Mouse (Mus musculus): ENCODE data around the gene Kifc3. TPM values are rescaled to one million over a fixed set of nuclear protein-coding genes. Genes with fewer than 3 reads are reported as not detected.

Kifc3 gene
- polyA plus RNA-seq, 1 experiment from 2014 or later: 3.2 TPM

- WGBS (ENCODE audit: insufficient replicate concordance): 49% methylated on average over 7 of the region's 7 CpGs
- Histone ChIP-seq H3K27me3 (no peaks in the 10 kb centered on the region), H3K36me3 (no peaks in the 10 kb centered on the region), H3K27ac (no peak overlapping the region), H3K4me1 (replicated peaks) (no peaks in the 10 kb centered on the region), H3K9me3 (replicated peaks) (no peaks in the 10 kb centered on the region), H3K4me3 (replicated peaks) (no peak overlapping the region), H3K9ac (no peak overlapping the region), H3K4me2 (no peak overlapping the region)
- no peak for DNase-seq
- no peak for ATAC-seq (ENCODE audit: low read depth)
Measured at GRCm38 (mm10) chr8:95226251-95227150, 23.9 kb upstream of the Kifc3 start.

- H3K36me3 ChIP-seq: no peaks in the 10 kb centered on the region
- no peak overlapping the region for H3K27ac ChIP-seq
- 65% methylated on average over 5 of the region's 5 CpGs for WGBS (ENCODE audit: insufficient replicate concordance)
- H3K4me1 ChIP-seq (replicated peaks): no peaks in the 10 kb centered on the region
- H3K4me3 ChIP-seq (replicated peaks): no peak overlapping the region
- no peaks in the 10 kb centered on the region for H3K27me3 ChIP-seq
- DNase-seq (no peak), ATAC-seq (ENCODE audit: low read depth) (no peak)
- no peak overlapping the region for H3K4me2 ChIP-seq
- no peaks in the 10 kb centered on the region for H3K9me3 ChIP-seq (replicated peaks)
- no peak overlapping the region for H3K9ac ChIP-seq
Measured at GRCm38 (mm10) chr8:95223969-95224368, 21.4 kb upstream of the Kifc3 start.

GRCm38 (mm10) chr8:95221045-95221444 is 18.4 kb upstream of the Kifc3 start:
- Histone ChIP-seq H3K4me2 (no peak overlapping the region), H3K27ac (no peak overlapping the region), H3K4me3 (replicated peaks) (no peak overlapping the region), H3K4me1 (replicated peaks) (no peaks in the 10 kb centered on the region), H3K9me3 (replicated peaks) (no peaks in the 10 kb centered on the region), H3K27me3 (no peaks in the 10 kb centered on the region), H3K9ac (no peak overlapping the region), H3K36me3 (no peaks in the 10 kb centered on the region)
- ATAC-seq (ENCODE audit: low read depth) (no peak), DNase-seq (no peak)
- WGBS (ENCODE audit: insufficient replicate concordance): 19% methylated on average over 2 of the region's 2 CpGs

- Histone ChIP-seq H3K27me3 (no peaks in the 10 kb centered on the region), H3K4me3 (replicated peaks) (no peak overlapping the region), H3K4me2 (no peak overlapping the region), H3K9me3 (replicated peaks) (no peaks in the 10 kb centered on the region), H3K27ac (no peak overlapping the region), H3K36me3 (no peaks in the 10 kb centered on the region), H3K4me1 (replicated peaks) (no peaks in the 10 kb centered on the region), H3K9ac (no peak overlapping the region)
- DNase-seq: no peak
- WGBS (ENCODE audit: insufficient replicate concordance): 49% methylated on average over 7 of the region's 7 CpGs
- ATAC-seq (ENCODE audit: low read depth): no peak
Measured at GRCm38 (mm10) chr8:95220571-95220998, 18.0 kb upstream of the Kifc3 start.

GRCm38 (mm10) chr8:95219623-95220022 is 17.0 kb upstream of the Kifc3 start:
- WGBS (ENCODE audit: insufficient replicate concordance): 76% methylated on average over 8 of the region's 8 CpGs

GRCm38 (mm10) chr8:95215709-95216360 is 13.2 kb upstream of the Kifc3 start:
- no peaks in the 10 kb centered on the region for H3K27me3 ChIP-seq
- H3K4me3 ChIP-seq (replicated peaks): no peak overlapping the region
- no peaks in the 10 kb centered on the region for H3K4me1 ChIP-seq (replicated peaks)
- no peak for ATAC-seq (ENCODE audit: low read depth)
- no peaks in the 10 kb centered on the region for H3K9me3 ChIP-seq (replicated peaks)
- H3K27ac ChIP-seq: no peak overlapping the region
- H3K36me3 ChIP-seq: no peaks in the 10 kb centered on the region
- 64% methylated on average over 11 of the region's 11 CpGs for WGBS (ENCODE audit: insufficient replicate concordance)
- no peak overlapping the region for H3K9ac ChIP-seq
- H3K4me2 ChIP-seq: no peak overlapping the region
- DNase-seq: no peak

More at GRCm38 (mm10) chr8:95219623-95220022, 17.0 kb upstream of the Kifc3 start:
- H3K4me2 ChIP-seq: no peak overlapping the region
- H3K4me1 ChIP-seq (replicated peaks): no peaks in the 10 kb centered on the region
- no peak overlapping the region for H3K27ac ChIP-seq
- DNase-seq: no peak
- no peaks in the 10 kb centered on the region for H3K27me3 ChIP-seq
- no peak for ATAC-seq (ENCODE audit: low read depth)
- H3K9ac ChIP-seq: no peak overlapping the region
- no peak overlapping the region for H3K4me3 ChIP-seq (replicated peaks)
- H3K36me3 ChIP-seq: no peaks in the 10 kb centered on the region
- no peaks in the 10 kb centered on the region for H3K9me3 ChIP-seq (replicated peaks)

- Histone ChIP-seq H3K9me3 (replicated peaks) (no peaks in the 10 kb centered on the region), H3K4me2 (no peak overlapping the region), H3K27me3 (no peaks in the 10 kb centered on the region), H3K36me3 (no peaks in the 10 kb centered on the region), H3K9ac (no peak overlapping the region), H3K4me3 (replicated peaks) (no peak overlapping the region), H3K4me1 (replicated peaks) (no peaks in the 10 kb centered on the region), H3K27ac (no peak overlapping the region)
- ATAC-seq (ENCODE audit: low read depth) (no peak), DNase-seq (no peak)
- WGBS (ENCODE audit: insufficient replicate concordance): 52% methylated on average over 11 of the region's 11 CpGs
Measured at GRCm38 (mm10) chr8:95209924-95210323, 7.3 kb upstream of the Kifc3 start.

GRCm38 (mm10) chr8:95205946-95206345 is 3.3 kb upstream of the Kifc3 start:
- WGBS (ENCODE audit: insufficient replicate concordance): 46% methylated on average over 8 of the region's 8 CpGs
- Histone ChIP-seq H3K27me3 (no peaks in the 10 kb centered on the region), H3K27ac (no peak overlapping the region), H3K4me1 (replicated peaks) (no peaks in the 10 kb centered on the region), H3K36me3 (no peaks in the 10 kb centered on the region), H3K9ac (no peak overlapping the region), H3K4me2 (no peak overlapping the region), H3K4me3 (replicated peaks) (no peak overlapping the region), H3K9me3 (replicated peaks) (no peaks in the 10 kb centered on the region)
- ATAC-seq (ENCODE audit: low read depth) (no peak), DNase-seq (no peak)

- no peak for ATAC-seq (ENCODE audit: low read depth)
Measured at GRCm38 (mm10) chr8:95204039-95204380, 1.4 kb upstream of the Kifc3 start.

GRCm38 (mm10) chr8:95203326-95204038 is 870 bp upstream of the Kifc3 start:
- Histone ChIP-seq H3K4me1 (replicated peaks) (no peaks in the 10 kb centered on the region), H3K9ac (no peak overlapping the region), H3K36me3 (no peaks in the 10 kb centered on the region), H3K27me3 (no peaks in the 10 kb centered on the region), H3K27ac (no peak overlapping the region), H3K9me3 (replicated peaks) (no peaks in the 10 kb centered on the region), H3K4me3 (replicated peaks) (no peak overlapping the region), H3K4me2 (no peak overlapping the region)
- ATAC-seq (ENCODE audit: low read depth) (no peak), DNase-seq (no peak)
- 42% methylated on average over 9 of the region's 9 CpGs for WGBS (ENCODE audit: insufficient replicate concordance)

More at GRCm38 (mm10) chr8:95204039-95204380, 1.4 kb upstream of the Kifc3 start:
- DNase-seq: peak; percentile 17
- H3K27ac ChIP-seq: no peak overlapping the region
- WGBS (ENCODE audit: insufficient replicate concordance): 18% methylated on average over 10 of the region's 10 CpGs
- no peak overlapping the region for H3K4me3 ChIP-seq (replicated peaks)
- H3K9me3 ChIP-seq (replicated peaks): no peaks in the 10 kb centered on the region
- H3K9ac ChIP-seq: no peak overlapping the region
- no peaks in the 10 kb centered on the region for H3K4me1 ChIP-seq (replicated peaks)
- H3K36me3 ChIP-seq: no peaks in the 10 kb centered on the region
- no peaks in the 10 kb centered on the region for H3K27me3 ChIP-seq
- H3K4me2 ChIP-seq: no peak overlapping the region

- Histone ChIP-seq H3K9ac (no peak overlapping the region), H3K4me2 (no peak overlapping the region), H3K4me1 (replicated peaks) (no peaks in the 10 kb centered on the region), H3K27ac (no peak overlapping the region), H3K4me3 (replicated peaks) (no peak overlapping the region), H3K27me3 (no peaks in the 10 kb centered on the region), H3K9me3 (replicated peaks) (no peaks in the 10 kb centered on the region), H3K36me3 (no peaks in the 10 kb centered on the region)
- ATAC-seq (ENCODE audit: low read depth) (no peak), DNase-seq (no peak)
- WGBS (ENCODE audit: insufficient replicate concordance): 63% methylated on average over 8 of the region's 8 CpGs
Measured at GRCm38 (mm10) chr8:95202056-95202570, 499 bp downstream of the Kifc3 start.

Data from liver, embryonic 13.5 days (tissue).